Mouse (Mus musculus) midbrain, postnatal 0 days (tissue): ENCODE data around the gene Grid2. TPM values are rescaled to one million over a fixed set of nuclear protein-coding genes. Genes with fewer than 3 reads are reported as not detected.
A peak's percentile ranks its signal among the peaks of the same experiment; 100 is the strongest.

Experiments used
- ATAC-seq: fragments of 200-750 bp; cut with Nextera tagmentation; 2 replicates; pipeline ENCODE4 v1.8.0; 2017; ENCODE audit warnings: moderate number of reproducible peaks, mild to moderate bottlenecking, moderate TSS enrichment, moderate library complexity; ENCODE audit not compliant: low FRiP score
- DNase-seq: peaks from one replicate; pipeline ENCODE4 v3.0.0-alpha.2; 2015; ENCODE audit warnings: low spot score
- H3K27ac ChIP-seq: fragments of 300-500 bp; sonication (generic); 2 replicates; pipeline ENCODE4 v1.5.1; 2014; ENCODE audit warnings: low read depth, mild to moderate bottlenecking, low read length, mixed read lengths
- H3K27me3 ChIP-seq: fragments of 300-500 bp; sonication (generic); 2 replicates; pipeline ENCODE4 v1.6.1; 2014; ENCODE audit warnings: low read length, control low read depth, mixed read lengths; ENCODE audit not compliant: insufficient read depth
- H3K36me3 ChIP-seq: fragments of 300-500 bp; sonication (generic); 2 replicates; pipeline ENCODE4 v1.6.1; 2014; ENCODE audit warnings: low read length, control low read depth, mixed read lengths; ENCODE audit not compliant: insufficient read depth
- H3K4me1 ChIP-seq: fragments of 300-500 bp; sonication (generic); 2 replicates; pipeline ENCODE4 v1.6.1; 2014; ENCODE audit warnings: mild to moderate bottlenecking, control low read depth, antibody characterized with exemption, low read length, mixed read lengths; ENCODE audit not compliant: insufficient read depth
- H3K4me2 ChIP-seq: fragments of 300-500 bp; sonication (generic); 2 replicates; pipeline ENCODE4 v1.6.1; 2014; ENCODE audit warnings: low read depth, mild to moderate bottlenecking, low read length, mixed read lengths; ENCODE audit not compliant: poor library complexity, severe bottlenecking
- H3K4me3 ChIP-seq: fragments of 300-500 bp; sonication (generic); 2 replicates; pipeline ENCODE4 v1.5.1; 2014; ENCODE audit warnings: low read depth, mild to moderate bottlenecking, low read length, moderate library complexity
- H3K9ac ChIP-seq: fragments of 300-500 bp; sonication (generic); replicated peaks from 2 replicates; pipeline ENCODE4 v1.6.1; 2014; ENCODE audit warnings: mild to moderate bottlenecking, low read length, moderate library complexity, mixed read lengths; ENCODE audit not compliant: poor library complexity, severe bottlenecking
- H3K9me3 ChIP-seq: fragments of 300-500 bp; sonication (generic); 2 replicates; pipeline ENCODE4 v1.6.1; 2016; ENCODE audit warnings: low read length, control low read depth
- CTCF ChIP-seq: IDR thresholded peaks from 2 replicates; pipeline ENCODE4 v1.5.1; 2016; ENCODE audit warnings: antibody characterized with exemption, mild to moderate bottlenecking
- whole genome bisulfite sequencing: fragments of 180-500 bp; shearing (Covaris S2); extraction: QIAGEN DNeasy Blood & Tissue Kit; methylation state at CpG from one replicate; pipeline ENCODE4 v1.1.7; 2014; 5-methylcytosine and 5-hydroxymethylcytosine counted together
- polyA plus RNA-seq: library from polyadenylated mRNA; unstranded; fragments of >200 nt; fragmentation: Nextera tagmentation; extraction: Ambion mirVana; gene quantifications from 2 replicates; pipeline ENCODE4 v1.2.1, GENCODE M21; 2015
- total RNA-seq: library from RNA; depleted of rRNA; stranded (reverse); fragments of >200 nt; gene quantifications from 2 replicates; pipeline ENCODE4 v1.2.3, GENCODE M21; 2014; rRNA removed

Gene Grid2
- total RNA-seq: 44.8 and 52.2 TPM in 2 replicates
- 12.4 and 15.3 TPM in 2 replicates for polyA plus RNA-seq

GRCm38 (mm10) chr6:63255826-63256555 is at the start of gene Grid2:
Gene Grid2 (plus strand): TSS chr6:63255876.
- DNase-seq (peak; percentile 89), ATAC-seq (peak; percentile 72)
- Histone ChIP-seq H3K4me1 (no peaks in the 10 kb centered on the region), H3K9me3 (no peaks in the 10 kb centered on the region), H3K9ac (peak within 1 kb of the TSS; percentile 81), H3K36me3 (no peaks in the 10 kb centered on the region), H3K27me3 (no peaks in the 10 kb centered on the region), H3K4me3 (peak within 1 kb of the TSS; percentile 87), H3K4me2 (peak within 1 kb of the TSS; percentile 66), H3K27ac (peak within 1 kb of the TSS; percentile 91)
- peak; percentile 64 for TF ChIP-seq CTCF
- 1% methylated on average over 64 of the region's 71 CpGs for WGBS

DNA sequence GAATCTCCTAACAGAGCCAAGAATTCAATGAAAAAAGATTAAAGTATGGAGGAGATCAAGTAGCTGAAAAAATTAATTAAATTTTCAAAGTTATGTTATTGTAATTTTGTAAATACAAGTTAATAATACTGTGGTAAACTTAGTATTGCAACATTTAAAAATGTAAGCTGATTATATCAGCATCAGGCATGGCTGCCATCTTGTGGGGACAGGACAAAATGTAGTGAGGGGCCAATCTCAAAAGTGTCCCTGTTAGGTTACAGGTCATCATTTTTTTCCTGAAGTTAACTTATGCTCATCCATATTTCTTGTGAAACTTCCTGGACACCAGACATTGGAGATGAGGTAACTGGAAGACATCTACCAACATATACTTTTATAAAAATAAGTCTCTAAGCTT is 4.9 kb upstream of the Grid2 start:
- Histone ChIP-seq H3K9ac (no peak overlapping the region), H3K9me3 (no peaks in the 10 kb centered on the region), H3K4me3 (no peak overlapping the region), H3K4me1 (no peaks in the 10 kb centered on the region), H3K36me3 (no peaks in the 10 kb centered on the region), H3K4me2 (no peak overlapping the region), H3K27ac (no peak overlapping the region), H3K27me3 (no peaks in the 10 kb centered on the region)
- no peak for DNase-seq
- no peak for ATAC-seq
- peak; percentile 62 for TF ChIP-seq CTCF

GRCm38 (mm10) chr6:63256556-63257405 is 1.1 kb downstream of the Grid2 start:
- WGBS: under 1% methylated on average over 44 of the region's 49 CpGs
- Histone ChIP-seq H3K4me1 (no peaks in the 10 kb centered on the region), H3K27me3 (no peaks in the 10 kb centered on the region), H3K4me2 (peak overlapping the region; percentile 66), H3K4me3 (peak overlapping the region; percentile 87), H3K36me3 (no peaks in the 10 kb centered on the region), H3K9me3 (no peaks in the 10 kb centered on the region), H3K9ac (peak overlapping the region; percentile 81), H3K27ac (peak overlapping the region; percentile 91)
- peak; percentile 67 for DNase-seq
- ATAC-seq: peak; percentile 77
- no peak; the same call in 1 of the 2 replicates for TF ChIP-seq CTCF

- no peaks in the 10 kb centered on the region for H3K4me1 ChIP-seq
- peak; percentile 12; the same call in 1 of the 2 replicates for TF ChIP-seq CTCF
- WGBS: under 1% methylated on average over 37 of the region's 42 CpGs
- H3K27me3 ChIP-seq: no peaks in the 10 kb centered on the region
- peak overlapping the region; percentile 66 for H3K4me2 ChIP-seq
- DNase-seq (peak; percentile 76), ATAC-seq (peak; percentile 80)
- H3K36me3 ChIP-seq: no peaks in the 10 kb centered on the region
- H3K9me3 ChIP-seq: no peaks in the 10 kb centered on the region
- H3K4me3 ChIP-seq: peak overlapping the region; percentile 87
- H3K27ac ChIP-seq: peak overlapping the region; percentile 91
- peak overlapping the region; percentile 81 for H3K9ac ChIP-seq
Measured at GRCm38 (mm10) chr6:63257406-63257845, 1.8 kb downstream of the Grid2 start.

GRCm38 (mm10) chr6:63257876-63258275 is 2.2 kb downstream of the Grid2 start:
- H3K9ac ChIP-seq: peak overlapping the region; percentile 81
- H3K27me3 ChIP-seq: no peaks in the 10 kb centered on the region
- H3K36me3 ChIP-seq: no peaks in the 10 kb centered on the region
- TF ChIP-seq CTCF: peak; percentile 29; the same call in 1 of the 2 replicates
- WGBS: 3% methylated on average over 11 of the region's 11 CpGs
- peak overlapping the region; percentile 66 for H3K4me2 ChIP-seq
- H3K27ac ChIP-seq: peak overlapping the region; percentile 91
- H3K4me1 ChIP-seq: no peaks in the 10 kb centered on the region
- H3K4me3 ChIP-seq: peak overlapping the region; percentile 87
- peak; percentile 67 for DNase-seq
- 0 out of 2 replicates have a peak, but pooled peaks have one; percentile 4 for ATAC-seq
- no peaks in the 10 kb centered on the region for H3K9me3 ChIP-seq
